Mouse (Mus musculus) limb, embryonic 11.5 days (tissue): ENCODE measurements at regions not wholly inside any gene's neighbourhood (a gene's known extent, or its start where the extent isn't known, plus 50 kb on each side); places are given as distances from the start of the nearest gene placed in this dataset.

Experiments
- ATAC-seq: fragments of 200-750 bp; cut with Nextera tagmentation; 2 replicates; pipeline ENCODE4 v1.8.0; 2017; ENCODE audit warnings: low read depth; ENCODE audit not compliant: insufficient number of reproducible peaks, low FRiP score, low TSS enrichment
- DNase-seq: peaks from one replicate; pipeline ENCODE4 v3.0.0-alpha.2; 2015; ENCODE audit warnings: low spot score
- H3K27ac ChIP-seq: fragments of 300-500 bp; sonication (generic); replicated peaks from 2 replicates; pipeline ENCODE4 v1.5.1; 2014; ENCODE audit warnings: low read depth, mild to moderate bottlenecking, low read length
- H3K27me3 ChIP-seq: fragments of 300-500 bp; sonication (generic); 2 replicates; pipeline ENCODE4 v1.6.1; 2014; ENCODE audit warnings: mild to moderate bottlenecking, low read length, mixed read lengths; ENCODE audit not compliant: control insufficient read depth, insufficient read depth
- H3K36me3 ChIP-seq: fragments of 300-500 bp; sonication (generic); 2 replicates; pipeline ENCODE4 v1.6.1; 2014; ENCODE audit warnings: mild to moderate bottlenecking, low read length, moderate library complexity, mixed read lengths; ENCODE audit not compliant: control insufficient read depth, insufficient read depth
- H3K4me1 ChIP-seq: fragments of 300-500 bp; sonication (generic); 2 replicates; pipeline ENCODE4 v1.6.1; 2014; ENCODE audit warnings: low read length, mixed read lengths; ENCODE audit not compliant: control insufficient read depth, insufficient read depth
- H3K4me2 ChIP-seq: fragments of 300-500 bp; sonication (generic); 2 replicates; pipeline ENCODE4 v1.6.1; 2014; ENCODE audit warnings: low read depth, mild to moderate bottlenecking, moderate library complexity; ENCODE audit not compliant: severe bottlenecking
- H3K4me3 ChIP-seq: fragments of 300-500 bp; sonication (generic); 2 replicates; pipeline ENCODE4 v1.5.1; 2014; ENCODE audit warnings: low read depth, low read length
- H3K9ac ChIP-seq: fragments of 300-500 bp; sonication (generic); 2 replicates; pipeline ENCODE4 v1.6.1; 2014; ENCODE audit warnings: mild to moderate bottlenecking, low read length
- H3K9me3 ChIP-seq: fragments of 300-500 bp; sonication (generic); 2 replicates; pipeline ENCODE4 v1.6.1; 2016; ENCODE audit warnings: low read length; ENCODE audit not compliant: control insufficient read depth
- WGBS: fragments of 180-500 bp; shearing (Covaris S2); extraction: QIAGEN DNeasy Blood & Tissue Kit; methylation state at CpG from one replicate; pipeline ENCODE4 v1.1.7; 2014; 5-methylcytosine and 5-hydroxymethylcytosine counted together

DNA sequence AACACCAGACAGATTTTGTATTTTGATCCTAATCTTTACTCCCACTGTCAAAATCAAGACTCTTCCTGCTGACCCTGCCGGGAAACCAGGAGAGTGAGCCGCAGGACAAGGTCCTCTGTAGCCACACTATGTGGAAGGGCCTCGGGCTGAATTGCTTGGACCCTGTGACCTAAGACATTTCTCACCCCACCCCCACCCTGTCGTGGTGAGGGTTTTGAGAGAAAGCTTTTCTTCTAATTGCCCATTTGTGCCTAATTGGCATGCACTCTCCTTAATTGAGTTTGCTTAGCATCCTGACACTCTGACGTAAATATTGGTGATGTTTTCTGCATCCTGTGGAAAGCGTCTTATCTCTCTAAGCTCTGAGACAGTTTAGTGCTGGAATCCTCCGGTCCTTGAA lies 110.2 kb downstream of the Rpl14 start:
- Histone ChIP-seq H3K4me1 (peaks cover 11% of the 10 kb centered on the region), H3K27me3 (no peaks in the 10 kb centered on the region), H3K4me3 (no peak overlapping the region), H3K27ac (no peak overlapping the region), H3K4me2 (no peak overlapping the region), H3K9ac (no peak overlapping the region), H3K36me3 (no peaks in the 10 kb centered on the region), H3K9me3 (no peaks in the 10 kb centered on the region)
- 22% methylated on average over 7 of the region's 7 CpGs for WGBS
- ATAC-seq = no peak
- no peak for DNase-seq

DNA sequence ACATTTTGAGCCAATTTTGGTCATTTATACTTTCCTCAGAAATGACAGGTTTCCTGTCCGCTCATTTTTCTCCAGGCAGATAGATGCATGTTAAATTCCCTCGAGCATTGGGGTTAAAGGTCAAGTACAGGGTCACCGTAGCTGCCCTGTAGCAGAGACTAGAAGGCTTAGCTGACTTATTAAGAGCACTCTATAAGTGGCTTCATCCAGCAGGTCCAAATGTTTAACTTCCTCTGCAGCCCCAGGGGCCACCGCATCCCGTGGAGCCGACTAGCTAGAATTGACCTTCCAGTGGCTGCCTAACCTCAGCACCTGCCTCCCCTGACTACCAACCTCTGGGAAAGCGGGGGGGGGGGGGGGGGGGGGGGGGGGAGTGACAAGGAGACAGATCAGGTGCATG lies 114.7 kb downstream of the Rpl14 start:
- no peaks in the 10 kb centered on the region for H3K9me3 ChIP-seq
- no peak overlapping the region for H3K4me2 ChIP-seq
- no peaks in the 10 kb centered on the region for H3K27me3 ChIP-seq
- H3K4me3 ChIP-seq = no peak overlapping the region
- no peak overlapping the region for H3K27ac ChIP-seq
- DNase-seq (no peak), ATAC-seq (no peak)
- H3K9ac ChIP-seq = no peak overlapping the region
- WGBS = 4% methylated on average over 6 of the region's 7 CpGs
- H3K36me3 ChIP-seq = no peaks in the 10 kb centered on the region
- peaks cover 11% of the 10 kb centered on the region for H3K4me1 ChIP-seq

DNA sequence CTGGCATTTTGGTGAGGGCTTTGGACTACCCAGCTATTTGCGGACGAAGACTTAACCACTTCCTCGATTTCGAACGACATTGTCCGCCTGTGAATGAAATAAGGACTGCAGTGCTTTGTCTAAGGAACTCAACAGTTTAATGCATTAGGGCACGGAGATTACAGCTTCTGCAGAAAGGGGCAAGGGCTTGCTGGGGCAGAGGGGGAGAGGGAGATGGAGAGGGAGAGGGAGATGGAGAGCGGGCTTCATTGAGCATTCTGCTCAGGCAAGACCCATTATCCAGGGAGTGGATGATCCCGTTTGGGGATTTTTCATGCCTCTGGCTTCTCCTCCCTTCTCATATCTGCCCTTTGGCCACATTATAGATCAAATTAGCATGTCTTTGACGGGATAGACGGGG lies 117.8 kb downstream of the Rpl14 start:
- no peaks in the 10 kb centered on the region for H3K27me3 ChIP-seq
- H3K4me1 ChIP-seq = peaks cover 19% of the 10 kb centered on the region
- H3K36me3 ChIP-seq = no peaks in the 10 kb centered on the region
- no peak for DNase-seq
- no peak overlapping the region for H3K4me2 ChIP-seq
- no peak for ATAC-seq
- H3K27ac ChIP-seq = no peak overlapping the region
- H3K4me3 ChIP-seq = no peak overlapping the region
- 85% methylated on average over 11 of the region's 11 CpGs for WGBS
- H3K9me3 ChIP-seq = no peaks in the 10 kb centered on the region
- no peak overlapping the region for H3K9ac ChIP-seq

DNA sequence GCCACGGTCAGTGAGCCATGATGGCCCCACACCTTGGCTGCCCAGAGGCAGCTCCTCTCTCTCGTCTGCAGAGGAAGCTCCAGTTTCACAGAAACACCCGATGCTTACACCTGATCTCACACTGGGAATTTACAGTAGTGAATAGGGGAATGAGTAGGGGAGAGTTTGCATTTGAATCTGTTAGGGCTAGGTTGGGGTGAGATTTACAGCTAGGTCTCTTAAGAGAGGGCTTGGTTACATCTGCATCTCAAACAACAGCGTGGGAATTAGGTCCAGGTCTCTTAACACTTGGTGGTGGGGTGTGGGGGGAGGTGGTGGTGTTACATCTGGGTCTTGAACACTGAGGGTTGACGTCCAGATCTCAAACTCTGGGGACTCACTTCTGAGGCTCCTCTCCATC lies 119.3 kb downstream of the Rpl14 start:
- H3K4me3 ChIP-seq = no peak overlapping the region
- DNase-seq = no peak

DNA sequence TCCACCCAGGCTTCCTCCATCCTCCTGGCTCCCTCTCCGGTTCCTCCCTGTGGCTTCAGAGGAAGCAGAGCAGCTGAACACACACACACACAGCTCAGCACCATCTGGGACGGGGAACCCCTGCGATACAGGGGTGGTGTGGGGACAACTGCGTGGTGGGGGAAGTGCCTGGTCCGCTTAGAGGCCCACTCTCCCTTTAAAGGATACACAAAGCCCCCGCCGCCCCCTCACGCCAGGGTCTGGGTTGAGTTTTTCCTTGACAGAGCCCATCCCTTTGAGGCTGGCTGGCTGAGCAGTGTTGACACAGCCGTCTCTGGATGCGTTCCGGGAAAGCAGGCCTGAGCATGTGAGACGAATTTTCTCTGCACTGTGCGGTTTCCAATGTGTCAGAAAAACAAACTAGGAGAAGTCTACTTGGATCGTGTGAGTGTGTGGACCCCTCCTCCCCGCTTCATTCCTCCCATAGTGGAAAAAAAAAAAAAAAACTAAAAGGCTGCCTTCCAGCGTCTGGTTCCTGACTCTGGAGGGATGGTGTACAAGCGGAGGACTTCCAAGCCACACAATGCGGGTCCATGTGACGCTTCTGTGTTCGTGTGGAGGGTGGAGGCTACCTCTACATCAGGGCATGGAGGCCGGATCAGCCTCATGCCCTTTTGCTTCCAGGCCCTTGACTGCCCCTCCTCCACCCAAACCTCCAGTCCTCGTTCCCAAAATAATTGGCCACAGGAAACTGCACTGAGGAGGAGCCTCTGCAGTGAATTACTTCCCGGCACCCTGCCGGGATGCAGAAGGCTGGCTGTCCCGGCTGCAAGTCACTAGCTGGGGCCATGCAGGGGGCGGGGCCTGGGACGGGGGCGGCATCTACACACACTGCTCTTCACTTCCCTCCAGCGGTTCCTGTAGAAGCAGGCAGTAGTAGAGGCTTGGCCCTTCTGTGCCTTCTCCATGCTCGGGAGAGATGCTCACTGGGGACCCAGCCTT lies 120.0 kb downstream of the Rpl14 start:
- no peaks in the 10 kb centered on the region for H3K9me3 ChIP-seq
- DNase-seq (peak; percentile 92), ATAC-seq (peak; percentile 92)
- WGBS = under 1% methylated on average over 30 of the region's 30 CpGs
- peak overlapping the region; percentile 35; the same call in 1 of the 2 replicates for H3K4me2 ChIP-seq
- peaks cover 17% of the 10 kb centered on the region for H3K4me1 ChIP-seq
- H3K27me3 ChIP-seq = no peaks in the 10 kb centered on the region
- peak overlapping the region; percentile 41 for H3K9ac ChIP-seq
- H3K36me3 ChIP-seq = no peaks in the 10 kb centered on the region
- peak overlapping the region; percentile 6; the same call in 1 of the 2 replicates for H3K4me3 ChIP-seq
- H3K27ac ChIP-seq = peak overlapping the region; percentile 95

More for the DNA sequence above, 119.3 kb downstream of the Rpl14 start:
- H3K4me1 ChIP-seq = peaks cover 19% of the 10 kb centered on the region
- no peaks in the 10 kb centered on the region for H3K36me3 ChIP-seq
- ATAC-seq = no peak
- H3K27me3 ChIP-seq = no peaks in the 10 kb centered on the region
- 8% methylated on average over 5 of the region's 5 CpGs for WGBS
- peak overlapping the region; percentile 95 for H3K27ac ChIP-seq
- peak overlapping the region; percentile 35; the same call in 1 of the 2 replicates for H3K4me2 ChIP-seq
- H3K9me3 ChIP-seq = no peaks in the 10 kb centered on the region
- H3K9ac ChIP-seq = peak overlapping the region; percentile 41; the same call in 1 of the 2 replicates

DNA sequence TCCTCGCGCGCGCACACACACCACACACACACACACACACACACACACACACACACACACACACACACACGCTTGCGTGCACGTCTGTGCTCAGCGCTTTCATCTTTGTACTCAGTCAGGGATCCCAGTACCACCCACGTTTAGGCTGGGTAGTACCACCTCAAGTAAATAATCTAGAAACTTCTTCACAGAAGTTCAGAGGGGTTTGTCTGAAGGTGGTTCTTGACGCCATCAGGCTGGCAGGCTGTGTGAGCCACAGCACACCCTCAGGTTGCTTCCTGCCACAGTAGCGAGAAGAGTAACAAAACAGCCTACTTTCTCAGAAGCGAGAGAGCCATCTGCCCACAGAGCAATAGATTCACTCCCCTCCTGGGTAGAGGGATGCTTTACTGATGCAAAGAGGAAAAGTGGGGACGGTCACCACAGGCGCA lies 120.7 kb downstream of the Rpl14 start:
- Histone ChIP-seq H3K9ac (no peak overlapping the region), H3K9me3 (no peaks in the 10 kb centered on the region), H3K4me2 (peak overlapping the region; percentile 35; the same call in 1 of the 2 replicates), H3K27ac (peak overlapping the region; percentile 95), H3K4me1 (peaks cover 17% of the 10 kb centered on the region), H3K4me3 (no peak overlapping the region), H3K27me3 (no peaks in the 10 kb centered on the region), H3K36me3 (no peaks in the 10 kb centered on the region)
- DNase-seq = no peak
- ATAC-seq = peak; percentile 41
- WGBS = 16% methylated on average over 14 of the region's 14 CpGs

DNA sequence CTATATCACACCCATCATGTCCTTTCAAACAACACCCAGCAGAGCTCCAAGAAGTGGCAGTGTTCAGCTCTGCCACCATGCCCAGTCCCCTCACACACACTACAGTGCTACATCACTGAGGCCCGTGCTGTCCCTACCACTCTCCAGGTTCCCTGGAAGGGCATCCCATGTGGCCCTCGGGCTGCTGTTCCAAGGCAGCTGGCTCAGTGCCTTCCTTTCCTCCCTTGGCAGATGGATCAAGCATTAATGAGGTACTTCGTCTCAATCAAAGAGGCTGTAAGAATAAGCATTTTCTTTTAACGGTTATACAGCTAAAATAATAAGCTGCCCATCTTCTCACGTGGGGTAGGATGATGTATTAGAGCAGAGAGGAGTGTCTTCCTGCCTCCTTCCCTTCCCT lies 123.2 kb downstream of the Rpl14 start:
- no peaks in the 10 kb centered on the region for H3K36me3 ChIP-seq
- no peaks in the 10 kb centered on the region for H3K9me3 ChIP-seq
- no peak overlapping the region for H3K4me2 ChIP-seq
- H3K27ac ChIP-seq = no peak overlapping the region
- no peak for DNase-seq
- WGBS = 83% methylated on average over 5 of the region's 5 CpGs
- H3K27me3 ChIP-seq = no peaks in the 10 kb centered on the region
- H3K4me3 ChIP-seq = no peak overlapping the region
- peaks cover 17% of the 10 kb centered on the region for H3K4me1 ChIP-seq
- no peak for ATAC-seq
- H3K9ac ChIP-seq = no peak overlapping the region

DNA sequence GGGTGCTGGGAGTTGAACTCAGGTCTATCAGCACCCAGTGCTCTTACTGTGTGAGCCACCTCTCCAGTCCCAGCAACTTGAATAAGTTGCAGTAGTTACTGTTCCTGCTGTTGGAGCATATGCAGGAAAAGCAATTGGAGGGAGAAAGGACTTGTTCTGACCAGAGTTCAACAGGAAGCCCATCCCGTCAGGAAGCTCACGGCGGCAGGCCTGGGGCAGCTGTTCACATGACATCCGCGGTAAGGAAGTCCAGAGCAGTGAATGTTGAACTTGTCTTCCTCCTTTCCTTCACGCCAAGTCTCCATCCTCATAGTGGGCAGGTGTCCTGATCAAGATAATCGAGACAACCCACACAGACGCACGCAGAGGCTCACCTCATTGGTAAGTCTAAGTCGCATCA lies 124.7 kb downstream of the Rpl14 start:
- Histone ChIP-seq H3K9me3 (no peaks in the 10 kb centered on the region), H3K4me3 (no peak overlapping the region), H3K4me2 (no peak overlapping the region), H3K36me3 (no peaks in the 10 kb centered on the region), H3K27me3 (no peaks in the 10 kb centered on the region), H3K9ac (no peak overlapping the region), H3K4me1 (peaks cover 8% of the 10 kb centered on the region), H3K27ac (no peak overlapping the region)
- DNase-seq (no peak), ATAC-seq (no peak)
- 91% methylated on average over 10 of the region's 10 CpGs for WGBS
